Mouse (Mus musculus) Patski (cell line): ENCODE measurements at regions not wholly inside any gene's neighbourhood (a gene's known extent, or its start where the extent isn't known, plus 50 kb on each side); places are given as distances from the start of the nearest gene placed in this dataset.

Source experiments
- ATAC-seq: fragments of 100-300 bp; one replicate; pipeline ENCODE4 v1.8.0; 2021
- CTCF ChIA-PET: fragments of 350-600 bp; sonication (Branson Sonifier 250); formaldehyde crosslinking; loops from one replicate; lab custom pipeline; 2022; ENCODE audit warnings: inconsistent platforms; lab: Charles Lee
- POLR2A ChIA-PET: fragments of 350-600 bp; sonication (Branson Sonifier 250); formaldehyde crosslinking; loops from one replicate; lab custom pipeline; 2022; ENCODE audit warnings: antibody characterized with exemption, inconsistent platforms; lab: Charles Lee
- DNase-seq: peaks from one replicate; pipeline ENCODE4 v3.0.0-alpha.2; 2011; ENCODE audit warnings: low read depth, low spot score
- H3K27me3 ChIP-seq: fragments of 371-371 bp; one replicate; pipeline ENCODE4 v1.5.1; 2021
- CTCF ChIP-seq: fragments of 100-300 bp; IDR thresholded peaks from one replicate; pipeline ENCODE4 v1.5.1; 2021
- in situ Hi-C: fragments of 300-500 bp; cut with MboI; formaldehyde crosslinking; loops from 3 replicates; pipeline ENCODE4 v1.11.1; 2018; ENCODE audit warnings: low pct_unique_long_range_greater_than_20kb, mixed read lengths

DNA sequence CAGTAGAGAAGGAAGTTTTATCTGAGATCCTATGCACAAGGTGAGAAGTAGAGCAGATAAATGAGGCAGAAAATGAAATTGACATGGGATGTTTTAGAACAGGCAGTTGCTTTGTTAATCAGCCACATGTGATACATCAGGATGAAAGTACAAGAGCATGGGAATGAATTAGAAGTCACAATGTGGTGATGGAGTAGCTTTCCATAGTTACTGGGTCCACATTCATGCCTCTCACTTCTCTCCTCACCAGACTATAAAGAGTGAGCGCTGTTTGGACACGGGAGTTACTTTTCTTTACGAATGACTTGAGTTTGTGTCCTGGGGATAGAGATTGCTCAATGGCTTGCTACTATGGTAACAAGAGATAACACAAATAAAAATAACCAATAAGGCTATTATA is 1076.6 kb downstream of the Rapgef2 start:
- no peak for ATAC-seq
- POLR2A ChIA-PET: no interaction called here

GRCm38 (mm10) chr3:78162601-78163000 is 1123.7 kb downstream of the Rapgef2 start:
- ChIA-PET CTCF (no interaction called here), POLR2A (no interaction called here)
- no peak for TF ChIP-seq CTCF
- DNase-seq (no peak), ATAC-seq (no peak)
- no peaks in the 10 kb centered on the region for H3K27me3 ChIP-seq
- in situ Hi-C loops: no loop called here

More for the DNA sequence above, 1076.6 kb downstream of the Rapgef2 start:
- in situ Hi-C loops: no loop called here
- no peak for TF ChIP-seq CTCF
- H3K27me3 ChIP-seq: no peaks in the 10 kb centered on the region
- no peak for DNase-seq
- CTCF ChIA-PET: interaction anchor here (1.2 kb wide), 1 partner anchor 8 kb away, joined by 3 read pairs; no protein-coding TSS in a partner anchor

GRCm38 (mm10) chr3:78158450-78158849 is 1127.9 kb downstream of the Rapgef2 start:
- ChIA-PET POLR2A (no interaction called here), CTCF (no interaction called here)
- ATAC-seq: no peak
- H3K27me3 ChIP-seq: no peaks in the 10 kb centered on the region
- no peak for DNase-seq
- no peak for TF ChIP-seq CTCF
- in situ Hi-C loops: no loop called here
